ENCODE assay signal across 31 mouse cellular contexts in the genomic region with DNA sequence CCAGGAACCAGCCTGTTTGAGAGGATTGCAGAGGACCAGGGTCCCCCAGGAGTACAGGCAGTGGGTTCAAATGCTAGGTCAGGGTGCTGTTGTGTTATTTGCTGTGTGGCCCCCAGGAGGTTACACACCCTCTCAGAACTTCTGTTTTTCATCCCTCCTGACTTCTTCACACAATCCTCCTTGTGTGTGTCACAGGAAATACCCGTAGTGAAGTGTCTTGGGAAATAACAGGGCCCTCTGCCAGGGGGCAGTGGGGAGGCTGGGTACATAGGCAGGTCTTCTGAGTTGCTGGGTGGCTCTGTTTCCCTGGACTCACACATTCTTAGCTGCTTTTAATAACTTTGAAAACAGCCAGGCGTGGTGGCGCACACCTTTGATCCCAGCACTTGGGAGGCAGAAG. TPM values are rescaled to one million over a fixed set of nuclear protein-coding genes. Genes with fewer than 3 reads are reported as not detected.
DNase-seq lines count a peak whose midpoint lies in the region; ATAC-seq and TF ChIP-seq lines count a peak whose summit lies in the region.
"Had no signal": no experiment of that assay in that cellular context is flagged by ENCODE, and none has a peak within 500 bp of the region (broad histone marks: within the 10 kb centered on the region; RNA-seq: fewer than 3 reads in every experiment).

No protein-coding gene starts in this region.

- H3K27me3 ChIP-seq in thymus, adult 2 months (ENCODE audit: control insufficient read depth, insufficient read depth, low read length), result no peaks in the 10 kb centered on the region
- no peaks in the 10 kb centered on the region for H3K27me3 ChIP-seq in midbrain, embryonic 16.5 days (ENCODE audit: control insufficient read depth, insufficient read depth, low read depth, low read length)
- H3K27me3 ChIP-seq: embryonic facial prominence, embryonic 15.5 days; forebrain, embryonic 12.5 days had no signal

- TF ChIP-seq POLR2A in thymus, adult 2 months (IDR thresholded peaks at IDR 0.05; ENCODE audit: control insufficient read depth, extremely low read depth, insufficient read depth, low read length, poor library complexity), result no peak

- 71% methylated on average over 3 of the region's 3 CpGs for WGBS in thymus, adult 2 months
- 88% methylated on average over 3 of the region's 3 CpGs for WGBS in midbrain, embryonic 16.5 days

- H3K27ac ChIP-seq in thymus, adult 2 months (ENCODE audit: control insufficient read depth, insufficient read depth, low read length), result no peak overlapping the region
- H3K27ac ChIP-seq in midbrain, embryonic 16.5 days (ENCODE audit: low read length), result no peak overlapping the region
- H3K27ac ChIP-seq: embryonic facial prominence, embryonic 13.5 days; embryonic facial prominence, embryonic 15.5 days; forebrain, embryonic 10.5 days; forebrain, embryonic 12.5 days had no signal

- H3K36me3 ChIP-seq in thymus, adult 2 months (ENCODE audit: control insufficient read depth, insufficient read depth, low read length), result no peaks in the 10 kb centered on the region
- H3K36me3 ChIP-seq in midbrain, embryonic 16.5 days (ENCODE audit: control insufficient read depth, insufficient read depth, low read length), result no peaks in the 10 kb centered on the region
- H3K36me3 ChIP-seq: embryonic facial prominence, embryonic 13.5 days; embryonic facial prominence, embryonic 15.5 days; forebrain, embryonic 10.5 days; forebrain, embryonic 12.5 days had no signal

- no peaks in the 10 kb centered on the region for H3K9me3 ChIP-seq in midbrain, embryonic 16.5 days (replicated peaks; ENCODE audit: control insufficient read depth, low read length, poor library complexity, severe bottlenecking)
- H3K9me3 ChIP-seq: embryonic facial prominence, embryonic 13.5 days; embryonic facial prominence, embryonic 15.5 days; forebrain, embryonic 10.5 days; forebrain, embryonic 12.5 days had no signal

- H3K4me1 ChIP-seq in thymus, adult 2 months (replicated peaks; ENCODE audit: control insufficient read depth, insufficient read depth, low read length), result no peaks in the 10 kb centered on the region
- H3K4me1 ChIP-seq in midbrain, embryonic 16.5 days (ENCODE audit: control insufficient read depth, insufficient read depth, low read length), result no peaks in the 10 kb centered on the region
- H3K4me1 ChIP-seq: embryonic facial prominence, embryonic 13.5 days; embryonic facial prominence, embryonic 15.5 days; forebrain, embryonic 10.5 days; forebrain, embryonic 12.5 days had no signal

- no peak for TF ChIP-seq CTCF in thymus, adult 2 months (IDR thresholded peaks at IDR 0.05; ENCODE audit: borderline replicate concordance, control insufficient read depth, extremely low read depth, insufficient read depth, low read length, poor library complexity)

- ATAC-seq in granulocyte monocyte progenitor cell, adult 5-6 weeks (replicated peaks; ENCODE audit: poor library complexity, severe bottlenecking), result peak; percentile 55; the same call in 1 of the 2 replicates
- ATAC-seq in megakaryocyte progenitor cell, adult 5-6 weeks (replicated peaks; ENCODE audit: poor library complexity), result peak; percentile 57
- no peak for ATAC-seq in midbrain, embryonic 16.5 days
- ATAC-seq: activated CD4-positive, CD25-positive, alpha-beta regulatory T cell, adult 4 months; forebrain, embryonic 14.5 days; forebrain, embryonic 16.5 days; Patski had no signal

- H3K9ac ChIP-seq in midbrain, embryonic 16.5 days (ENCODE audit: low read depth, low read length), result no peak overlapping the region
- H3K9ac ChIP-seq: embryonic facial prominence, embryonic 13.5 days; embryonic facial prominence, embryonic 15.5 days; forebrain, embryonic 12.5 days had no signal

- no peak overlapping the region for H3K4me2 ChIP-seq in midbrain, embryonic 16.5 days (ENCODE audit: low read length)
- H3K4me2 ChIP-seq: embryonic facial prominence, embryonic 13.5 days; embryonic facial prominence, embryonic 15.5 days; forebrain, embryonic 12.5 days had no signal

- peak; percentile 56 for DNase-seq in heart, adult 11 months
- no peak for DNase-seq in heart, adult 8-10 months (ENCODE audit: low spot score)
- DNase-seq in thymus, postnatal 14 days, result peak; percentile 22
- no peak for DNase-seq in thymus, adult 2 months
- no peak for DNase-seq in yolk sac, embryonic 10.5 days (ENCODE audit: low spot score)
- DNase-seq: adrenal gland, adult 8-10 months; adrenal gland, postnatal 14 days; adrenal gland, postnatal 36 days; cerebellum, adult 11-12 months; cerebellum, adult 2 months; cerebellum, adult 9-10 months; cerebellum, postnatal 14 days; cerebellum, postnatal 36 days; embryo, embryonic 11 days had no signal

- no peak overlapping the region for H3K4me3 ChIP-seq in thymus, adult 2 months (ENCODE audit: control insufficient read depth, insufficient read depth, low read length)
- no peak overlapping the region for H3K4me3 ChIP-seq in midbrain, embryonic 16.5 days (ENCODE audit: low read depth, low read length)
- H3K4me3 ChIP-seq: embryonic facial prominence, embryonic 13.5 days; embryonic facial prominence, embryonic 15.5 days; erythroblast, embryonic 14.5 days; forebrain, embryonic 10.5 days; forebrain, embryonic 12.5 days had no signal

RNA-seq across cellular contexts. Expression of gene Muc3a, which starts 6.9 kb away (rescaled TPM):
- under 1 TPM in 3 of 4 experiments, not detected in 1; 0.23 to 0.60 (median 0.28) TPM for total RNA-seq in heart, adult 8-10 months (2022)
- polyA plus RNA-seq in thymus, adult 2 months (2012; rRNA removed), result 8.7 and 14.7 TPM in 2 replicates
- 0.19 and 0.80 TPM in 2 replicates for total RNA-seq in granulocyte monocyte progenitor cell, adult 5-6 weeks (2014; fragmentation: Nextera tagmentation)
- not detected in 2 replicates for total RNA-seq in granulocyte monocyte progenitor cell, adult 5-6 weeks (2017)
- total RNA-seq in megakaryocyte progenitor cell, adult 5-6 weeks (2015), result 0.69 TPM in 1 of 2 replicates, not detected in the other
- total RNA-seq in megakaryocyte progenitor cell, adult 5-6 weeks (2017), result not detected in 2 replicates
- 0.44 and 0.50 TPM in 2 replicates for polyA plus RNA-seq in midbrain, embryonic 16.5 days (2015; fragmentation: Nextera tagmentation; extraction: Ambion mirVana)
- polyA plus RNA-seq: C2C12; embryonic facial prominence, embryonic 11.5 days; embryonic facial prominence, embryonic 13.5 days; erythroblast, embryonic 14.5 days; forebrain, embryonic 10.5 days; forebrain, embryonic 12.5 days; forebrain, embryonic 16.5 days; Patski had no signal

RNA-seq across cellular contexts. Expression of gene Muc3, which starts 56.2 kb away (rescaled TPM):
- not detected for total RNA-seq in heart, adult 8-10 months (2022)
- polyA plus RNA-seq in thymus, adult 2 months (2012; rRNA removed), result 0.52 and 0.86 TPM in 2 replicates
- not detected in 2 replicates for total RNA-seq in granulocyte monocyte progenitor cell, adult 5-6 weeks (2014; fragmentation: Nextera tagmentation)
- not detected in 2 replicates for total RNA-seq in granulocyte monocyte progenitor cell, adult 5-6 weeks (2017)
- total RNA-seq in megakaryocyte progenitor cell, adult 5-6 weeks (2015), result not detected in 2 replicates
- total RNA-seq in megakaryocyte progenitor cell, adult 5-6 weeks (2017), result not detected in 2 replicates
- not detected in 2 replicates for polyA plus RNA-seq in midbrain, embryonic 16.5 days (2015; fragmentation: Nextera tagmentation; extraction: Ambion mirVana)
- total RNA-seq: adrenal gland, adult 18-20 months; adrenal gland, adult 8-10 months; adrenal gland, postnatal 14 days; adrenal gland, postnatal 36 days; common myeloid progenitor, adult 5-6 weeks; MEL had no signal
- polyA plus RNA-seq: C2C12; cerebellum, adult 2 months; embryonic facial prominence, embryonic 11.5 days; embryonic facial prominence, embryonic 13.5 days; embryonic facial prominence, embryonic 15.5 days; erythroblast, embryonic 14.5 days; forebrain, embryonic 10.5 days; forebrain, embryonic 12.5 days; forebrain, embryonic 14.5 days; forebrain, embryonic 16.5 days; Patski had no signal

Comparison
In these comparisons a context has a peak if more than half of its experiments do, and no peak if none do; other contexts are left out.
1. DNase-seq: peak in heart, adult 11 months (single experiment) and thymus, postnatal 14 days (single experiment); none in heart, adult 8-10 months (single experiment), thymus, adult 2 months (single experiment) and yolk sac, embryonic 10.5 days (single experiment).